Mouse (Mus musculus): ENCODE data around the gene Scgb1b24.

Gene Scgb1b24

DNA sequence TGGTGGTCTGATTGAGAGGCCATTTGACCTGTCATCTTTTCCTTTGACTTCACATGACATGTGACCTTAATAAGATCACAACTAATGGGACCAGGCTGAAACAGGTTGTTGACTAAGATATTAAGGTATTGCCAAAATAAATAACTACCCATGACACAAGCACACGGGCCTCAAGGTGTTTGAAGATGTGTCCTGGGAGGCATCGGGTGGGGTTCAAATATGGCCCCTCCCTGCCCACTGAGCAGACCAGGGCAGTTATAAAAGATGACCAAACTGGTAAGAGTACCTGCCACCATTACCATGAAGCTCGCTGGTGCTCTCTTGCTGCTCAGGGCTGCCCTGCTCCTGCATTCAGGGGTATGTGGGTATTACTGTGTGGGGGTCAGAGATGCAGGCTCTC lies at the start of gene Scgb1b24:
TSS of gene Scgb1b24 (plus strand) at position 301 of the 400 bp plus-strand sequence.
- DNase-seq (ENCODE audit: low spot score) = no peak

DNA sequence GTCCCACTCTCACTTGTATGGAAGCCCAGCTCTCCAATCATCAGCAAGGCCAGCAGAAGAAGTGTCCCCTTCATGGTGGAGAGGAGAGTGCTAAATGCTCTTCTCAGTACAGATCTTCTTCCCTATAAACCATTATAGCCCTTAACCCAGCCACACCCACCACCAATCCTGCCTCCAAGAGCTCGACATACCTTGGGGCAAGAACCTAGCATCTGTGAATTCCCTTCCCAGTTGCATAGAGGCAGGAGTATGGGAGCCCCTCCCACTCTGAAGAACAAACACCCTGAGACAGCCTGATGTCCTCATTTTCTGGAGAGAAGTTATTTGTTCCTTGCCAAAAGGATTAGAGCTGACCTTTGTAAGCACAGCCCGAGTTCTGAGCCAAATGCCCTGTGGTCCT lies 4.4 kb upstream of the Scgb1b24 start, which contains the start of gene Scgb2b24:
TSS of gene Scgb2b24 (minus strand) at position 101 of the 400 bp plus-strand sequence.
- DNase-seq (ENCODE audit: low spot score) = no peak
